Mouse (Mus musculus) left cerebral cortex, postnatal 10 days (tissue): ENCODE results near the gene Drd4. TPM values are rescaled to one million over a fixed set of nuclear protein-coding genes. Genes with fewer than 3 reads are reported as not detected.

Experiments
- DNase-seq, 2 experiments: peaks; one replicate each; pipeline ENCODE4 v3.0.0; 2021 to 2022; ENCODE audit warnings: low spot score in 2 of 2, mixed read lengths in 1 of 2; ENCODE audit errors: extremely low spot score in 1 of 2
- intact Hi-C: fragments of 180-260 bp; cut with DNase I; formaldehyde crosslinking; loops from one replicate; pipeline ENCODE4 v1.15.1; 2025
- total RNA-seq, 2 experiments: library from RNA; stranded (reverse); gene quantifications; 2 replicates each; pipeline ENCODE4 v1.2.3; 2021

Gene Drd4
- total RNA-seq, 2 experiments from 2014 or later, result 0.15 to 0.36 TPM

DNA sequence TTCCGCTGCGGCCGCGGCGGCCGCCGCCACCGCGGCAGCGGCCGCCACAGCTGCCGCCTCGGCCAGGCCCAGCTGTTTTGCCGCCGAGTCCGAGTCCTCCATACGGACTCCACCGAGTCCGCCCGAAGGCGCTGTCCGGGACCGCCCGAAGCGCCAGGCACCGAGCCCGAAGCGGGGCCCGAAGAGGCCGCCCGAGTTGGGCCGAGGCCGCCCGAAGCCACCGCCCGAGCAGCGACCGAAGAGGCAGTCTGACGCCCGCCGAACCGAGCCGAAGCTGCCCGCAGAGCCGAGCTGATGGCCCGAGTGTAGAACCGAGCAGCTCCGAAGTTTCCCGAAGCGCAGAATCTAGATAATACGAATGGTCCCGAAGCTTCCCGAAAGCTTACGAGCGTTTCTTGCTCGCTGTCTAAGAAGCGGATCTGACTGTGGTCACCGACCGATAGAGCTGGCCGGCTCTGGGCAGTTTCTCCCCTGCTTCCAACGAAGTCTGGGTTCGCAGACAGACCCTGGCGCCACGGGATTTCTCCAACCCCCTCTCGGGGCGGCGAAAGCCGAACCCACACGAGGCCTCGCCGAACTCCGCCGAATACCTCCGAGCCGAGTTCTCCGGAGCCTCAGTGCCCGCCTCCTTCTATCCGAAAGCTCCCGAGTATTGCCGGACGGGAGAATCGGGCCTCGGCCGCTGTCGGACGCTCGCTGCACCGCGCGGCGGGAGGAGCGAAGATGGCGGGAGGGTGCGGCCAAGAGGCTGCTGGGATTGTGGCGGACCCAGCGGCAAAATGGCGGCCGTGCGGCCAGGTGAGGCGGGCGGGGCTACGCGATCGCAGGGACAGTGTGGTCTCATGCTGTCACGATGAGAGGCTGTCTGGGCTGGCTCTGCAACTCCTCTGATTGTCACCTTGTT is 35.9 kb downstream of the Drd4 start, which contains the start of the genes Deaf1 and Tmem80:
Gene Deaf1, minus strand, starts transcription at position 222 of the 904 bp plus-strand sequence.
Gene Tmem80, plus strand, starts transcription at position 271 of the 904 bp plus-strand sequence.
- peak; percentile 100 for DNase-seq
- intact Hi-C loops, result no loop called here

GRCm38 (mm10) chr7:141328373-141328990 is 36.7 kb downstream of the Drd4 start:
- DNase-seq, result no peak
- intact Hi-C loops, result no loop called here

GRCm38 (mm10) chr7:141330706-141331105 is 38.9 kb downstream of the Drd4 start:
- intact Hi-C loops, result no loop called here
- no peak for DNase-seq

DNA sequence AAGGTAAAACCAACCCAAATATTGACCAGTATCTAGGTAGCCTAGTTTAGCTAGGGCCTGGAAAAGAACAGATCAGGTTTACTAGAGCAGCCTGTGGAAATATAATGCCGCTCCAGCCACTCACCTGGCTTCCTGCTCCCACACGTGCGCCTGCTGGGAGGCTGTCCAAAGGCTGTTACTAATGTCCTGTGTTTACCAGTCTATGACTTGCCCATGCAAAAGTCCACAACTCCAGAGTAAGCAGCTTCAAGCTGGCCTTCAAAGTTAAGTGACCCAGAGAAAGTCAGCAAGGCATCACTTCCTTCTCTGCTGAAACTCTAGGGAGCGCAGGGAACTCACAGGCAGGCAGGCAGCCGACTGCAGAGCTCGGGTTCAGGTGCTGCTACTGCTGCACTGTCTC is 40.2 kb downstream of the Drd4 start:
- no peak for DNase-seq
- intact Hi-C loops, result no loop called here

- DNase-seq, result no peak
Measured at GRCm38 (mm10) chr7:141335044-141335579, 43.3 kb downstream of the Drd4 start.

DNA sequence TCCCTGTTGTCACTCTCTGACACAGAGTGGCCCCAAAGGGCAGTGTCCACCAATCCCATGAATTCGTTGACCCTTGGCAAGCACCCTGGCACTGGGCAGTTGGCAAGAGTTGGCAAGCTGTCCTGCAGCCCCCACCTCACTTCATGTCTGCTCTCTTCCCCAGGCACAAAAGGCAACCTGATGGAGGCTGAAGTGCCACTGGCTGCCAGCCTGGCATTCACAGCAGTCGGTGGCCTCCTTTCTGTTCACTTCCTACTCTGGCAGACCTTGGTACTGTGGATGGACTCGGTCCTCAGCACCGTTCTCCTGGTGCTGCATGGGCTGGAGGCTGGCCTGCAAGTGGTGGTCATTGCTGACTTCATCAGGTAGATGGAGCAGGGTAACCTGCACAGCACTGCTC is 43.9 kb downstream of the Drd4 start:
- peak; percentile 34 to 42 for DNase-seq
- intact Hi-C loops, result no loop called here

More at GRCm38 (mm10) chr7:141335044-141335579, 43.3 kb downstream of the Drd4 start:
- intact Hi-C loops, result no loop called here

DNA sequence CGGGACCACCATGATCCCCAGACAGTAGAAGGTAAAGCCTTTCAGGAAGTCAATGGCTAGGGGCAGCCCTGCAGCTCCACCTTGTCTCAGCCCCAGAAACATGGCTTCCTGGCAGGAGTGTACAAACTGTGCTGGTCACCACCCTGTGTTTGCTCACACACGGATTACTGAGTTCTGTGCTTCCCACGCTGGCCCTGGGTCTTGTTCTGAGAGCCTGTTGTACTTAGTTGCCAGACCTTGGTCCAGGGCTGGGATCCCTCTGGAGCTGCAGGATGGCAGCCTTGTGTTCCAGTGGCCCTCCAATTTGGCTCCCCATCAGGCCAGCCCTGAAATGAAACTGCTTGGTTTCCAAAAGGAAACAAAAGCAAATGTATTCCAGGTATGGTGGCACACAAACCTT is 44.5 kb downstream of the Drd4 start:
- intact Hi-C loops, result no loop called here

DNA sequence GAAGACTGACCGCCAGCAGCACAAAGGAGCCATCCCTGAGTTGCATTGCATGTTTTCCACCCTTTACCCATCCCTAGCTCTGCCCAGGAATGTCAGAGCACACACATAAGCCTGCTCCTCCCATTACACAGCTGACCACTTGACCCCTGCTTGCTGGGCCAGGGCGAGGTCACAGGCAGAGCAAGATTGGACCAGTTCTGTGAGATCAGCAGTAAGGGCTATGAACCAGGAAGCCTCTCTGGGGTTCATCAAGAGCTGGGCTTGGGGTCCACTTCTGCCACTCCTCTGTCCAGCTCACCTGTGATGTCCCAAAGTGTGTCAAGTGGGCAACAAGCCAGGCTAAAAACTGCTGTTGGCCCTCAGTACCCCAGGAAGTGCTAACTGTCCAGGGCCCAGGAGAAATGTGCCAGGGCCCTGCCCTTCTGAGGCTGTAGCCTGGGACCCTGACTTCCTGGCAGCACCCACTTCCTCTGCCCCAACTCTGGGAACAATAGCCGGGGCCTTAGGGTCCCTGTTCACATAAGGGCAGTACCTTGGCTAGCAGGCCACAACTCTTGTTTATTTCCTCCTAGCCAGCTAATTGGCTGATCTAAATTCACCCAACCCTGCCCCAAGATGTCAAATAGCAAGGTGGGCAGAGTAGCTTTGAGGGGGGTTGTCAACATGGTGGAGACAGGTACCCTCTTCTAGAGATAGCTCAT is 46.1 kb downstream of the Drd4 start:
- intact Hi-C loops, result no loop called here
- no peak for DNase-seq

More for the DNA sequence above, 44.5 kb downstream of the Drd4 start:
- DNase-seq, result no peak

GRCm38 (mm10) chr7:141338576-141339131 is 46.8 kb downstream of the Drd4 start, which contains the start of gene Eps8l2:
TSS of gene Eps8l2 (plus strand) at chr7:141338880.
- intact Hi-C loops, result no loop called here
- peak in 1 of 2 experiments; percentile 49 for DNase-seq

DNA sequence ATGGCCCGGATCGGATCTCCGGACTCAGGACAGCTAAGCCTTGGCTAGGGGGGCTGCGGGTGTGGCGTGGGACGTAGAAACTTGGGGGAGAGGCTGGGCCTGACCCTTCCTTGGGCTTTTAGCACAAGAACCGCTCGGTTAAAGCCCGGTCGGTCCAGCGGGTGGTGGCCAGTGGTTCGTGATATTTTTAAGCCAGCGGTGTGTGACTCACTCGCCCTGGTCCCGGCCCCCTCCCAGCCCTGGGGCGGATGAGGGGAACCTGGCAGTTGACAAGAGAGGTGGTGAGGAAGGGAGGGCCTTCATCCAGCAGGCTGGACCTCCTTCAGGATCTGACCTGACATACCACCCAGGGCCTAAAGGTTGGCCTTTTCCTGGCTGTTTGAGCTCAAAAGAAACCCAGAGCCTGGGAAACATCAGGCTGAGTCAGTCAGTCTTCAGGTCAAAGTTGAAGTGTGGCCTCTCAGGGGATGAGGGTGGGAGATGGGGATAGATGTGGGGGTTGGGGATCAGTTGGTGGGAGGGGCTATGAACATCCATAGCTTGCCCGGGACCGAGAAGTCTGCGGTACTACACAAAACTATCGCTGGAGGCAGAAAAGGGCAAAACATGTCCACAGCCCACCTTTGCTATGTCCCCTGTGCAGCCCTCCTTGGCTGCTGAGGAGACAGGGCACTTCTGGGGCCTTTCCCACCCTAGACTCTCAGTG is 47.6 kb downstream of the Drd4 start:
- DNase-seq, result no peak
- intact Hi-C loops, result no loop called here

DNA sequence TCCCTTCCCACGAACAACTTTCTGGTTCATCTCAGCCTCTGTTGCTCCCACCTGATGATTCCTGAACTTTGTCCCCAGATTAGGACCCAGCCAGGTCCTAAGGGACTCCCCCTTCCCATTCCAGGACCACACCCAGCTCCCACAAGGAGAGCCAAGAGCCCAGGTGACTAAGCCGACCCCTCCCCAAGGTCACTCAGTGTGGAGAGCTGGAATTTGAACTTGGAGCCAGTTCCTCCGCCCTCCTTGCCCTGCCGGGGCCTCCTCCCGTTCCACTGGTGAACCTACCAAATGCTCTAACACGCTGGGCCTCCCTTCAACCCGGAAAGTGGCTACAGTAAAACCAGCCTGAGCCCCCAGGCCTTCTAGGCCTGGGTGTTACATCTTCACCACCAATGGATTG is 48.2 kb downstream of the Drd4 start:
- no peak for DNase-seq
- intact Hi-C loops, result no loop called here

DNA sequence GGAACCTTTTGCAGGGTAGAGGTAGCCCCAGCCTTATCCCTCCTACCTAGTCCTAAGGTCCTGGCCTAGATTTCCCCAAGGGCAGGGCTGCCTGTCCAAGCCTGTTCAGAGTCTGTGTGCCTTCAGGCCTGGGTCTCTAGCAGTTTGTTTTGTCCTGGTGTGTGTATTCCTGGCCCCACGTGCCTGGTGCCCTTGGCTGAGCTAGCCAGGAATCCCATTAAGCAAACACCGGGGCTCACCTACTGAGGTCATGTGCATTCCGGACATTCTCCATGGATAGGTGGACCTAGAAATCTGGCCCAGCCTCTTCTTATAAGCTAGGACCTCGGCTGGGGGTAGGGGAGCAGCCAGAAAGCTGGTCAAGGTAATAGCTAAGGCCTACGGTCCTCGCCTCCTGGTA is 48.7 kb downstream of the Drd4 start:
- intact Hi-C loops, result no loop called here
- no peak for DNase-seq

GRCm38 (mm10) chr7:141341689-141342226 is 50.0 kb downstream of the Drd4 start:
- intact Hi-C loops, result no loop called here
- DNase-seq, result no peak

- DNase-seq, result no peak
- intact Hi-C loops, result no loop called here
Measured at GRCm38 (mm10) chr7:141343230-141343629, 51.4 kb downstream of the Drd4 start.

- DNase-seq, result no peak
- intact Hi-C loops, result no loop called here
Measured at GRCm38 (mm10) chr7:141343696-141344095, 51.9 kb downstream of the Drd4 start.

- no peak for DNase-seq
- intact Hi-C loops, result no loop called here
Measured at GRCm38 (mm10) chr7:141344787-141345186, 53.0 kb downstream of the Drd4 start.
